Mouse (Mus musculus): ENCODE measurements at regions not wholly inside any gene's neighbourhood (a gene's known extent, or its start where the extent isn't known, plus 50 kb on each side); places are given as distances from the start of the nearest gene placed in this dataset.

GRCm38 (mm10) chr16:49578976-49579375 is 120.1 kb upstream of the Ift57 start:
- H3K9me3 ChIP-seq (replicated peaks), result no peaks in the 10 kb centered on the region
- H3K4me1 ChIP-seq (replicated peaks), result no peaks in the 10 kb centered on the region
- no peak overlapping the region for H3K4me2 ChIP-seq
- H3K4me3 ChIP-seq, result no peak overlapping the region
- no peaks in the 10 kb centered on the region for H3K36me3 ChIP-seq
- H3K27me3 ChIP-seq (replicated peaks), result no peaks in the 10 kb centered on the region
- H3K9ac ChIP-seq, result no peak overlapping the region
- WGBS, result 76% methylated on average over 4 of the region's 4 CpGs
- H3K27ac ChIP-seq (ENCODE audit: poor library complexity, severe bottlenecking), result no peak overlapping the region
- ATAC-seq (ENCODE audit: insufficient number of reproducible peaks, low FRiP score), result no peak

GRCm38 (mm10) chr16:49580708-49581107 is 118.3 kb upstream of the Ift57 start:
- Histone ChIP-seq H3K27me3 (replicated peaks) (no peaks in the 10 kb centered on the region), H3K4me3 (no peak overlapping the region), H3K27ac (ENCODE audit: poor library complexity, severe bottlenecking) (no peak overlapping the region), H3K9ac (no peak overlapping the region), H3K4me1 (replicated peaks) (no peaks in the 10 kb centered on the region), H3K9me3 (replicated peaks) (no peaks in the 10 kb centered on the region), H3K36me3 (no peaks in the 10 kb centered on the region), H3K4me2 (no peak overlapping the region)
- ATAC-seq (ENCODE audit: insufficient number of reproducible peaks, low FRiP score), result no peak
- 81% methylated on average over 6 of the region's 6 CpGs for WGBS

- 0 out of 2 replicates have a peak, but pooled peaks cover under 1% of the 10 kb centered on the region for H3K9me3 ChIP-seq (replicated peaks)
- H3K9ac ChIP-seq, result no peak overlapping the region
- H3K4me2 ChIP-seq, result no peak overlapping the region
- no peaks in the 10 kb centered on the region for H3K4me1 ChIP-seq (replicated peaks)
- no peaks in the 10 kb centered on the region for H3K27me3 ChIP-seq (replicated peaks)
- no peaks in the 10 kb centered on the region for H3K36me3 ChIP-seq
- no peak for ATAC-seq (ENCODE audit: insufficient number of reproducible peaks, low FRiP score)
- no peak overlapping the region for H3K4me3 ChIP-seq
- WGBS, result 84% methylated on average over 2 of the region's 2 CpGs
- H3K27ac ChIP-seq (ENCODE audit: poor library complexity, severe bottlenecking), result no peak overlapping the region
These were observed 92.5 kb upstream of the Ift57 start for GRCm38 (mm10) chr16:49606500-49606899.

DNA sequence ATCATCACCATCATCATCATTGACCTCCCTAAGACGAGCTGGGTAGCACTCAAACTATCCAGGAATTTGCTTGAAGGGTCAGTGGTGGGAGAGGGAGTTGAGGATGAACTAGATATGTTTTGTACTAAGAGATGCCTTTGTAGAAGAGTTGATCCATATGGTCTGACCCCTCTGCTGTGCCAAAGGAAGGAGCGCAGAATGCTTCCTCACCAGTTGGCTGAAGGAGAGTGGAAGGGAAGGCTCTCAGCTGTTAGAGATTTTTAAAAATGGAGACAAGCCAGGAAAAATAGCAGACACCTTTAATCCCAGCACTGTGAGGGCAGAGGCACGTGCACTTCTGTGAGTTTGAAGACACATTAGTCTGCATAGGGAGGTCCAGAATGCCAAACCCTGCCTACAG is 84.2 kb upstream of the Ift57 start:
- 78% methylated on average over 3 of the region's 3 CpGs for WGBS
- ATAC-seq (ENCODE audit: insufficient number of reproducible peaks, low FRiP score), result no peak

GRCm38 (mm10) chr16:49615342-49616020 is 83.6 kb upstream of the Ift57 start:
- H3K4me2 ChIP-seq, result no peak overlapping the region
- H3K9me3 ChIP-seq (replicated peaks), result peaks cover 6% of the 10 kb centered on the region; the same call in 1 of the 2 replicates
- H3K36me3 ChIP-seq, result no peaks in the 10 kb centered on the region
- H3K9ac ChIP-seq, result no peak overlapping the region
- 72% methylated on average over 20 of the region's 20 CpGs for WGBS
- H3K27me3 ChIP-seq (replicated peaks), result no peaks in the 10 kb centered on the region
- no peak for ATAC-seq (ENCODE audit: insufficient number of reproducible peaks, low FRiP score)
- H3K4me3 ChIP-seq, result no peak overlapping the region
- no peak overlapping the region for H3K27ac ChIP-seq (ENCODE audit: poor library complexity, severe bottlenecking)
- H3K4me1 ChIP-seq (replicated peaks), result no peaks in the 10 kb centered on the region; the same call in 1 of the 2 replicates

More for the DNA sequence above, 84.2 kb upstream of the Ift57 start:
- Histone ChIP-seq H3K4me3 (no peak overlapping the region), H3K27ac (ENCODE audit: poor library complexity, severe bottlenecking) (no peak overlapping the region), H3K4me1 (replicated peaks) (no peaks in the 10 kb centered on the region; the same call in 1 of the 2 replicates), H3K36me3 (no peaks in the 10 kb centered on the region), H3K27me3 (replicated peaks) (no peaks in the 10 kb centered on the region), H3K9me3 (replicated peaks) (peaks cover 6% of the 10 kb centered on the region; the same call in 1 of the 2 replicates), H3K9ac (no peak overlapping the region), H3K4me2 (no peak overlapping the region)

GRCm38 (mm10) chr16:49616263-49616872 is 82.7 kb upstream of the Ift57 start:
- Histone ChIP-seq H3K27ac (ENCODE audit: poor library complexity, severe bottlenecking) (no peak overlapping the region), H3K9me3 (replicated peaks) (peaks cover 6% of the 10 kb centered on the region; the same call in 1 of the 2 replicates), H3K4me2 (peak overlapping the region; percentile 34; the same call in 1 of the 2 replicates), H3K27me3 (replicated peaks) (no peaks in the 10 kb centered on the region), H3K4me3 (no peak overlapping the region), H3K4me1 (replicated peaks) (no peaks in the 10 kb centered on the region; the same call in 1 of the 2 replicates), H3K36me3 (no peaks in the 10 kb centered on the region), H3K9ac (no peak overlapping the region)
- WGBS, result 49% methylated on average over 13 of the region's 13 CpGs
- ATAC-seq (ENCODE audit: insufficient number of reproducible peaks, low FRiP score), result no peak

GRCm38 (mm10) chr16:49633502-49633901 is 65.5 kb upstream of the Ift57 start:
- no peak overlapping the region for H3K9ac ChIP-seq
- ATAC-seq (ENCODE audit: insufficient number of reproducible peaks, low FRiP score), result no peak
- 72% methylated on average over 5 of the region's 5 CpGs for WGBS

DNA sequence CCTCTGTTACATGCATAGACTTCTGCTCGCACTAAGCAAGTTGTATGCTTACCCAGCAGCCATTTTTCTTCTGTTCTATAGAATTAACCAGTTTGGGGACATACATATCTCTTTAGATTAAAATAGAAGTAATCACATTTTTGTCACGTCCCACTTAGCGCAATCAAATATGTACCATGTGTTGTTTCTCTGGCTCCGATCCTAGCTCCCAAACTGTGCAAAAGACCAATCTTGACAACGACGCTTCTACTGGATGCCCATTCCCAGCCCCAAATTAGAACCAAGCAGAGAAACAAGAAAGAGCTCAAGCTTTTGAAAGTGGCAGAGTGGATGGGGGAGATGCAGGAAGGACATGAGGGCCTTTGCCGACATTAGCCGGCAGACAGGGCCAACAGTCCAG is 63.5 kb upstream of the Ift57 start:
- 84% methylated on average over 8 of the region's 8 CpGs for WGBS
- Histone ChIP-seq H3K4me2 (no peak overlapping the region), H3K4me3 (no peak overlapping the region), H3K4me1 (replicated peaks) (no peaks in the 10 kb centered on the region), H3K27ac (ENCODE audit: poor library complexity, severe bottlenecking) (no peak overlapping the region), H3K27me3 (replicated peaks) (no peaks in the 10 kb centered on the region), H3K9me3 (replicated peaks) (no peaks in the 10 kb centered on the region), H3K9ac (no peak overlapping the region), H3K36me3 (no peaks in the 10 kb centered on the region)
- ATAC-seq (ENCODE audit: insufficient number of reproducible peaks, low FRiP score), result no peak

More at GRCm38 (mm10) chr16:49633502-49633901, 65.5 kb upstream of the Ift57 start:
- no peaks in the 10 kb centered on the region for H3K27me3 ChIP-seq (replicated peaks)
- H3K4me2 ChIP-seq, result no peak overlapping the region
- H3K4me3 ChIP-seq, result no peak overlapping the region
- no peaks in the 10 kb centered on the region for H3K9me3 ChIP-seq (replicated peaks)
- no peaks in the 10 kb centered on the region for H3K36me3 ChIP-seq
- H3K4me1 ChIP-seq (replicated peaks), result no peaks in the 10 kb centered on the region
- no peak overlapping the region for H3K27ac ChIP-seq (ENCODE audit: poor library complexity, severe bottlenecking)

- Histone ChIP-seq H3K36me3 (no peaks in the 10 kb centered on the region), H3K4me3 (no peak overlapping the region), H3K9ac (no peak overlapping the region), H3K4me1 (replicated peaks) (no peaks in the 10 kb centered on the region), H3K4me2 (no peak overlapping the region), H3K27ac (ENCODE audit: poor library complexity, severe bottlenecking) (no peak overlapping the region), H3K27me3 (replicated peaks) (no peaks in the 10 kb centered on the region), H3K9me3 (replicated peaks) (no peaks in the 10 kb centered on the region)
- WGBS, result 85% methylated on average over 1 of the region's 1 CpGs
- no peak for ATAC-seq (ENCODE audit: insufficient number of reproducible peaks, low FRiP score)
These were observed 62.6 kb upstream of the Ift57 start for GRCm38 (mm10) chr16:49636467-49636866.

DNA sequence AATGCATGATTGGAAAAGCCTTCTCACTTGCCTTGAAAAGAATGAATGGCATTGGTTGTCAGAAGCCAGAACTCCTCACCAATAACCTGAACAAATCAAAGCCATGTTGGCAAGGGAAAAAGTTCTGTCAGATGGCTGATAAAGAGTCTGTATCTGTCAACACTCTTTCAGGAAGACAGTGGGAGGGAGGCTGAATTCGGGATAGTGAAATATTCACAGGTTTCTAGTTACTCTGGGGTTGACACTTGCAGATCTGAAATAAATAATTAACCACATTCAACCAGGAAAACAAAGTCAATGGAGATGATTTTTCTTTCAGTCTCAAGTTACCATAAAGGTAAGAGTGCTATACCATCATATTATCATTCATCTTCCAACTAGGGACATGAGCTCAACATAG is 56.3 kb upstream of the Ift57 start:
- Histone ChIP-seq H3K27ac (ENCODE audit: poor library complexity, severe bottlenecking) (no peak overlapping the region), H3K9me3 (replicated peaks) (no peaks in the 10 kb centered on the region), H3K4me3 (no peak overlapping the region), H3K4me1 (replicated peaks) (no peaks in the 10 kb centered on the region), H3K27me3 (replicated peaks) (no peaks in the 10 kb centered on the region), H3K9ac (no peak overlapping the region), H3K4me2 (no peak overlapping the region), H3K36me3 (no peaks in the 10 kb centered on the region)
- 39% methylated on average over 1 of the region's 1 CpGs for WGBS
- no peak for ATAC-seq (ENCODE audit: insufficient number of reproducible peaks, low FRiP score)

DNA sequence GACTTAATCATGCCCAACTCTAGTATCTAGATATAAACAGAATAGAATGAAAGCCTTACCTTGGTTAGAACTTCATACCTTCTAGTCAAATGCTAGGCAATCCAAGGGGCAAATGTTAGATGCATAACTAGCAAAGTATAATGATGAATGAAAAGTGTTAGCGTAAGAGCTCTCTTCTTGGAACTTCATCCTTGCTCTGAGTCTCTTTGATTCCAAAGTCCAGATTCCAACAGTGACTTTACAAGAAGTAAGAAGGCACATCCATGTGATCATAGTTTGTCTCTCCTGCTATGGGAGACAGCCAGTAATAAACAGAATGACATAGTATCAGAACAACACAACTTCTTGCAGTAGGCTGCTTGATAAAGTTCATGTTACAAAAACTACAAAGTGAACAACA is 54.6 kb upstream of the Ift57 start:
- no peaks in the 10 kb centered on the region for H3K36me3 ChIP-seq
- no peak overlapping the region for H3K4me2 ChIP-seq
- no peak for ATAC-seq (ENCODE audit: insufficient number of reproducible peaks, low FRiP score)
- H3K27me3 ChIP-seq (replicated peaks), result no peaks in the 10 kb centered on the region
- 81% methylated on average over 1 of the region's 1 CpGs for WGBS
- H3K27ac ChIP-seq (ENCODE audit: poor library complexity, severe bottlenecking), result no peak overlapping the region
- no peaks in the 10 kb centered on the region for H3K4me1 ChIP-seq (replicated peaks)
- H3K9me3 ChIP-seq (replicated peaks), result no peaks in the 10 kb centered on the region
- H3K4me3 ChIP-seq, result no peak overlapping the region
- no peak overlapping the region for H3K9ac ChIP-seq

Measured in heart, embryonic 12.5 days (tissue).